Mouse (Mus musculus) gastrocnemius, adult 18-20 months (tissue): ENCODE measurements at regions not wholly inside any gene's neighbourhood (a gene's known extent, or its start where the extent isn't known, plus 50 kb on each side); places are given as distances from the start of the nearest gene placed in this dataset.

ENCODE experiments used
- DNase-seq: peaks from one replicate; pipeline ENCODE4 v3.0.0; 2021; ENCODE audit warnings: low spot score

- no peak for DNase-seq
Measured at GRCm38 (mm10) chr13:115673729-115674128, 572.0 kb upstream of the Itga1 start.

- no peak for DNase-seq
Measured at GRCm38 (mm10) chr13:115671685-115672084, 569.9 kb upstream of the Itga1 start.

GRCm38 (mm10) chr13:115669516-115669915, 567.8 kb upstream of the Itga1 start:
- no peak for DNase-seq

GRCm38 (mm10) chr13:115655134-115655533, 553.4 kb upstream of the Itga1 start:
- DNase-seq, result no peak

- no peak for DNase-seq
Measured at GRCm38 (mm10) chr13:115652935-115653334, 551.2 kb upstream of the Itga1 start.

- DNase-seq, result no peak
Measured at GRCm38 (mm10) chr13:115652352-115652751, 550.6 kb upstream of the Itga1 start.

GRCm38 (mm10) chr13:115631410-115632105, 529.8 kb upstream of the Itga1 start:
- no peak for DNase-seq

GRCm38 (mm10) chr13:115630603-115631002, 528.8 kb upstream of the Itga1 start:
- DNase-seq, result no peak

GRCm38 (mm10) chr13:115613174-115613573, 511.4 kb upstream of the Itga1 start:
- no peak for DNase-seq

GRCm38 (mm10) chr13:115606441-115606840, 504.7 kb upstream of the Itga1 start:
- no peak for DNase-seq

GRCm38 (mm10) chr13:115595126-115595671, 493.4 kb upstream of the Itga1 start:
- DNase-seq, result no peak

- DNase-seq, result no peak
Measured at GRCm38 (mm10) chr13:115575967-115576366, 474.2 kb upstream of the Itga1 start.

GRCm38 (mm10) chr13:115575052-115575891, 473.5 kb upstream of the Itga1 start:
- DNase-seq, result no peak

- DNase-seq, result no peak
Measured at GRCm38 (mm10) chr13:115541167-115541566, 439.4 kb upstream of the Itga1 start.

GRCm38 (mm10) chr13:115535900-115536299, 434.1 kb upstream of the Itga1 start:
- no peak for DNase-seq

- no peak for DNase-seq
Measured at GRCm38 (mm10) chr13:115513914-115514313, 412.1 kb upstream of the Itga1 start.

- no peak for DNase-seq
Measured at GRCm38 (mm10) chr13:115512214-115512613, 410.4 kb upstream of the Itga1 start.

GRCm38 (mm10) chr13:115508646-115509045, 406.9 kb upstream of the Itga1 start:
- no peak for DNase-seq

GRCm38 (mm10) chr13:115494399-115494798, 392.6 kb upstream of the Itga1 start:
- DNase-seq, result no peak

- DNase-seq, result no peak
Measured at GRCm38 (mm10) chr13:115475861-115476260, 374.1 kb upstream of the Itga1 start.

- DNase-seq, result no peak
Measured at GRCm38 (mm10) chr13:115465689-115466088, 363.9 kb upstream of the Itga1 start.

GRCm38 (mm10) chr13:115451244-115451643, 349.5 kb upstream of the Itga1 start:
- DNase-seq, result no peak
